Mouse (Mus musculus) liver, adult 2 months (tissue): ENCODE measurements at regions not wholly inside any gene's neighbourhood (a gene's known extent, or its start where the extent isn't known, plus 50 kb on each side); places are given as distances from the start of the nearest gene placed in this dataset.

Experiments used
- DNase-seq: peaks from one replicate; pipeline ENCODE4 v3.0.0-alpha.2; 2011; ENCODE audit warnings: low read depth, low spot score; ENCODE audit errors: extremely low read depth
- H3K27ac ChIP-seq: fragments of 200-500 bp; replicated peaks from 2 replicates; pipeline ENCODE4 v1.5.1; 2012; ENCODE audit warnings: low read depth, mild to moderate bottlenecking, control low read depth, inconsistent platforms, low read length; ENCODE audit not compliant: insufficient read depth
- H3K27me3 ChIP-seq: fragments of 200-500 bp; 2 replicates; pipeline ENCODE4 v1.6.1; 2012; ENCODE audit warnings: mild to moderate bottlenecking, moderate library complexity, low read length, inconsistent platforms; ENCODE audit not compliant: control insufficient read depth, insufficient read depth
- H3K36me3 ChIP-seq: fragments of 200-500 bp; 2 replicates; pipeline ENCODE4 v1.6.1; 2012; ENCODE audit warnings: low read length, inconsistent platforms; ENCODE audit not compliant: control insufficient read depth, insufficient read depth
- H3K4me1 ChIP-seq: fragments of 200-500 bp; 2 replicates; pipeline ENCODE4 v1.6.1; 2011; ENCODE audit warnings: low read length; ENCODE audit not compliant: control insufficient read depth, insufficient read depth
- H3K4me3 ChIP-seq: fragments of 200-500 bp; 2 replicates; pipeline ENCODE4 v1.5.1; 2011; ENCODE audit warnings: low read depth, mild to moderate bottlenecking, control low read depth, low read length, moderate library complexity; ENCODE audit not compliant: insufficient read depth
- H3K79me2 ChIP-seq: fragments of 200-500 bp; 2 replicates; pipeline ENCODE4 v1.6.1; 2012; ENCODE audit warnings: inconsistent platforms, mild to moderate bottlenecking, low read length, moderate library complexity; ENCODE audit not compliant: control insufficient read depth, insufficient read depth
- H3K9ac ChIP-seq: fragments of 200-500 bp; 2 replicates; pipeline ENCODE4 v1.6.1; 2012; ENCODE audit warnings: low read depth, mild to moderate bottlenecking, control low read depth, inconsistent platforms, low read length
- CTCF ChIP-seq: fragments of 200-500 bp; IDR thresholded peaks from 2 replicates; pipeline ENCODE4 v1.5.1; 2011; ENCODE audit warnings: low read depth, low read length, control low read depth
- POLR2A ChIP-seq: fragments of 200-500 bp; IDR thresholded peaks from 2 replicates; pipeline ENCODE4 v1.6.1; 2011; ENCODE audit warnings: low read length, control low read depth; ENCODE audit not compliant: insufficient read depth; ENCODE audit errors: extremely low read depth
- WGBS: fragments of 180-500 bp; shearing (Covaris S2); methylation state at CpG from one replicate; pipeline ENCODE4 v1.1.7; 2018; 5-methylcytosine and 5-hydroxymethylcytosine counted together

GRCm38 (mm10) chr8:91997023-91997891 is 195.4 kb upstream of the Irx3 start:
- DNase-seq = no peak
- Histone ChIP-seq H3K9ac (no peak overlapping the region), H3K27me3 (peaks cover 2% of the 10 kb centered on the region; the same call in 1 of the 2 replicates), H3K4me3 (no peak overlapping the region), H3K79me2 (no peaks in the 10 kb centered on the region), H3K4me1 (no peaks in the 10 kb centered on the region), H3K36me3 (no peaks in the 10 kb centered on the region), H3K27ac (no peak overlapping the region)
- 72% methylated on average over 26 of the region's 26 CpGs for WGBS
- TF ChIP-seq POLR2A = no peak
- no peak for TF ChIP-seq CTCF

- H3K27me3 ChIP-seq = peaks cover 2% of the 10 kb centered on the region; the same call in 1 of the 2 replicates
- H3K9ac ChIP-seq = no peak overlapping the region
- H3K4me1 ChIP-seq = no peaks in the 10 kb centered on the region
- no peak overlapping the region for H3K4me3 ChIP-seq
- no peak overlapping the region for H3K27ac ChIP-seq
- no peak for TF ChIP-seq CTCF
- TF ChIP-seq POLR2A = no peak
- no peak for DNase-seq
- H3K36me3 ChIP-seq = no peaks in the 10 kb centered on the region
- 64% methylated on average over 10 of the region's 10 CpGs for WGBS
- no peaks in the 10 kb centered on the region for H3K79me2 ChIP-seq
Observed at GRCm38 (mm10) chr8:91996305-91997022, 194.6 kb upstream of the Irx3 start.

GRCm38 (mm10) chr8:91995407-91996144 is 193.7 kb upstream of the Irx3 start:
- Histone ChIP-seq H3K27ac (no peak overlapping the region), H3K79me2 (no peaks in the 10 kb centered on the region), H3K4me1 (no peaks in the 10 kb centered on the region), H3K27me3 (peaks cover 2% of the 10 kb centered on the region; the same call in 1 of the 2 replicates), H3K36me3 (no peaks in the 10 kb centered on the region), H3K9ac (no peak overlapping the region), H3K4me3 (no peak overlapping the region)
- no peak for DNase-seq
- TF ChIP-seq CTCF (no peak), POLR2A (no peak)
- WGBS = 90% methylated on average over 9 of the region's 9 CpGs

- Histone ChIP-seq H3K36me3 (no peaks in the 10 kb centered on the region), H3K27ac (no peak overlapping the region), H3K79me2 (no peaks in the 10 kb centered on the region), H3K27me3 (no peaks in the 10 kb centered on the region), H3K4me3 (no peak overlapping the region), H3K9ac (no peak overlapping the region), H3K4me1 (no peaks in the 10 kb centered on the region)
- 57% methylated on average over 25 of the region's 25 CpGs for WGBS
- TF ChIP-seq CTCF (no peak), POLR2A (no peak)
- no peak for DNase-seq
Observed at GRCm38 (mm10) chr8:91991542-91992452, 189.9 kb upstream of the Irx3 start.

- H3K4me3 ChIP-seq = no peak overlapping the region
- no peak for DNase-seq
- H3K36me3 ChIP-seq = no peaks in the 10 kb centered on the region
- WGBS = 52% methylated on average over 5 of the region's 5 CpGs
- no peaks in the 10 kb centered on the region for H3K4me1 ChIP-seq
- no peak for TF ChIP-seq POLR2A
- no peak for TF ChIP-seq CTCF
- H3K27ac ChIP-seq = no peak overlapping the region
- no peaks in the 10 kb centered on the region for H3K79me2 ChIP-seq
- no peaks in the 10 kb centered on the region for H3K27me3 ChIP-seq
- no peak overlapping the region for H3K9ac ChIP-seq
Observed at GRCm38 (mm10) chr8:91990952-91991351, 189.1 kb upstream of the Irx3 start.
